Mouse (Mus musculus) liver, embryonic 13.5 days (tissue): Measurements from ENCODE around the gene Pla2g12b. TPM values are rescaled to one million over a fixed set of nuclear protein-coding genes. Genes with fewer than 3 reads are reported as not detected.
"Not testable (repeated sequence)": the region's sequence is repeated elsewhere in the genome, so short reads cannot be mapped to it uniquely, and the experiment has no call there.

ENCODE experiments used
- ATAC-seq: fragments of 200-750 bp; cut with Nextera tagmentation; 2 replicates; pipeline ENCODE4 v1.8.0; 2017; ENCODE audit warnings: low read depth, mild to moderate bottlenecking, moderate number of reproducible peaks, moderate library complexity
- DNase-seq: peaks from one replicate; pipeline ENCODE4 v3.0.0; 2022
- H3K27ac ChIP-seq: fragments of 300-500 bp; sonication (generic); 2 replicates; pipeline ENCODE4 v1.5.1; 2015; ENCODE audit warnings: moderate library complexity, mild to moderate bottlenecking, inconsistent platforms
- H3K27me3 ChIP-seq: fragments of 300-500 bp; sonication (generic); 2 replicates; pipeline ENCODE4 v1.6.1; 2015; ENCODE audit warnings: mild to moderate bottlenecking, inconsistent platforms
- H3K36me3 ChIP-seq: fragments of 300-500 bp; sonication (generic); 2 replicates; pipeline ENCODE4 v1.6.1; 2015; ENCODE audit warnings: mild to moderate bottlenecking, inconsistent platforms
- H3K4me1 ChIP-seq: fragments of 300-500 bp; sonication (generic); replicated peaks from 2 replicates; pipeline ENCODE4 v1.6.1; 2015; ENCODE audit warnings: inconsistent platforms
- H3K4me2 ChIP-seq: fragments of 300-500 bp; sonication (generic); 2 replicates; pipeline ENCODE4 v1.6.1; 2015; ENCODE audit warnings: inconsistent platforms, mild to moderate bottlenecking, moderate library complexity
- H3K4me3 ChIP-seq: fragments of 300-500 bp; sonication (generic); replicated peaks from 2 replicates; pipeline ENCODE4 v1.5.1; 2015; ENCODE audit warnings: mild to moderate bottlenecking, inconsistent platforms
- H3K9ac ChIP-seq: fragments of 300-500 bp; sonication (generic); 2 replicates; pipeline ENCODE4 v1.6.1; 2015; ENCODE audit warnings: mild to moderate bottlenecking, inconsistent platforms
- H3K9me3 ChIP-seq: fragments of 300-500 bp; sonication (generic); replicated peaks from 2 replicates; pipeline ENCODE4 v1.6.1; 2016; ENCODE audit warnings: inconsistent platforms
- WGBS: fragments of 180-500 bp; shearing (Covaris S2); methylation state at CpG from one replicate; pipeline ENCODE4 v1.1.7; 2015; ENCODE audit not compliant: insufficient replicate concordance; 5-methylcytosine and 5-hydroxymethylcytosine counted together
- polyA plus RNA-seq: library from polyadenylated mRNA; unstranded; fragments of >200 nt; fragmentation: Nextera tagmentation; extraction: Ambion mirVana; gene quantifications from 2 replicates; pipeline ENCODE4 v1.2.1, GENCODE M21; 2015

The Pla2g12b gene
- polyA plus RNA-seq, 1 experiment from 2014 or later = 45.4 TPM

DNA sequence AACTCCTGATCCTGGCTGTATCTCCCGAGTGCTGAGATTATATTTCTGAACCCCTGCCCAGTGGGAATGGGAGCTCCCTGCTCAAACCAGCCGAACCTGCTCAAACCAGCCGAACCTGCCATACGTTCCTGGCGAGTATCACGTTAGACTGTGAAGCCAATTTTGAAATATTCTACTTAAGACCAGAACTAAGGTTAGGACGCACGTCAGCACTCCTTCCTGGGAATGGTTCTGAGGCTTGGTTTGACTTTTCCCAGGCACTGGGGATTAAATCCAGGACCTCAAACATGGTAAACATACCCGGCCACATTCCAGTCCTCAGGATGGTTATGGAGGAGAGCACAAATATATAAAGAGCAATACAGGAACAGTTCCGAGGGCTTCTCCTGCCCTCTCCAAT lies 25.6 kb upstream of the Pla2g12b start:
- no peak for DNase-seq
- WGBS = 76% methylated on average over 10 of the region's 10 CpGs

GRCm38 (mm10) chr10:59378728-59379127 lies 24.7 kb upstream of the Pla2g12b start:
- no peak overlapping the region for H3K4me3 ChIP-seq
- ATAC-seq (no peak), DNase-seq (no peak)
- no peaks in the 10 kb centered on the region for H3K9me3 ChIP-seq
- peaks cover 19% of the 10 kb centered on the region for H3K4me1 ChIP-seq
- H3K27ac ChIP-seq = no peak overlapping the region
- H3K4me2 ChIP-seq = no peak overlapping the region
- peaks cover 8% of the 10 kb centered on the region for H3K36me3 ChIP-seq
- H3K27me3 ChIP-seq = no peaks in the 10 kb centered on the region
- WGBS = 78% methylated on average over 4 of the region's 4 CpGs
- no peak overlapping the region for H3K9ac ChIP-seq

More for the DNA sequence above, 25.6 kb upstream of the Pla2g12b start:
- no peak for ATAC-seq
- Histone ChIP-seq H3K4me2 (no peak overlapping the region), H3K4me3 (no peak overlapping the region), H3K36me3 (peaks cover 13% of the 10 kb centered on the region), H3K9me3 (no peaks in the 10 kb centered on the region), H3K27ac (no peak overlapping the region), H3K27me3 (no peaks in the 10 kb centered on the region), H3K4me1 (peaks cover 19% of the 10 kb centered on the region), H3K9ac (no peak overlapping the region)

- peak; percentile 35 for ATAC-seq
- no peaks in the 10 kb centered on the region for H3K27me3 ChIP-seq
- peaks cover 19% of the 10 kb centered on the region for H3K4me1 ChIP-seq
- WGBS = 15% methylated on average over 3 of the region's 3 CpGs
- H3K4me2 ChIP-seq = peak overlapping the region; percentile 8; the same call in 1 of the 2 replicates
- H3K27ac ChIP-seq = peak overlapping the region; percentile 73
- H3K9me3 ChIP-seq = no peaks in the 10 kb centered on the region
- H3K36me3 ChIP-seq = no peaks in the 10 kb centered on the region
- no peak for DNase-seq
- H3K9ac ChIP-seq = 0 out of 2 replicates have a peak overlapping the region, but pooled peaks have one; percentile 10
- H3K4me3 ChIP-seq = no peak overlapping the region
These were observed 23.5 kb upstream of the Pla2g12b start for GRCm38 (mm10) chr10:59379927-59380326.

GRCm38 (mm10) chr10:59380411-59380821 lies 23.0 kb upstream of the Pla2g12b start:
- Histone ChIP-seq H3K36me3 (no peaks in the 10 kb centered on the region), H3K4me2 (peak overlapping the region; percentile 8; the same call in 1 of the 2 replicates), H3K9me3 (no peaks in the 10 kb centered on the region), H3K9ac (0 out of 2 replicates have a peak overlapping the region, but pooled peaks have one; percentile 10), H3K4me1 (peaks cover 19% of the 10 kb centered on the region), H3K27me3 (no peaks in the 10 kb centered on the region), H3K4me3 (no peak overlapping the region), H3K27ac (peak overlapping the region; percentile 73)
- ATAC-seq = peak; percentile 87
- no peak for DNase-seq
- WGBS = 29% methylated on average over 2 of the region's 2 CpGs

GRCm38 (mm10) chr10:59381563-59381962 lies 21.9 kb upstream of the Pla2g12b start:
- not testable (repeated sequence) for H3K27ac ChIP-seq, H3K4me2 ChIP-seq, H3K4me3 ChIP-seq, H3K27me3 ChIP-seq, DNase-seq, ATAC-seq, H3K9ac ChIP-seq, H3K9me3 ChIP-seq, H3K36me3 ChIP-seq
- H3K4me1 ChIP-seq = peaks cover 19% of the 10 kb centered on the region
- 78% methylated on average over 6 of the region's 10 CpGs for WGBS

DNA sequence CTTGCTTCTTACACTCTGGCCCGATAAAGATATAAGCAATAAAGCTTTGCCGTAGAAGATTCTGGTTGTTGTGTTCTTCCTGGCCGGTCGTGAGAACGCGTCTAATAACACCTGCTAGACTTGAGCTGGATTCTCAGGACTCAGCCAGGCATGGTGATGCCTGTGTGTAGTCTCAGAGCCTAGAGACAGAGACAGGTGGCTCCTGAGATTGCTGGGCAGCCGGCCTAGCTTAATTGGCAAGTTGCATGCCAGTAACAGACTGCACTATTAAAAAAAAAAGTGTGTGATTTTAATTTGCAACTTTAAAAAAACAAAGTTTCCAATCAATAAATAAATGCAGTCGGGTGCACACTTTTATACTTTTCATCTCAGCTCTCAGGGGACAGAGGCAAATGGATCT lies 16.5 kb upstream of the Pla2g12b start:
- H3K27ac ChIP-seq = no peak overlapping the region
- WGBS = 78% methylated on average over 8 of the region's 8 CpGs
- H3K4me3 ChIP-seq = no peak overlapping the region
- peaks cover 4% of the 10 kb centered on the region; the same call in 1 of the 2 replicates for H3K9me3 ChIP-seq
- no peak for ATAC-seq
- no peaks in the 10 kb centered on the region for H3K27me3 ChIP-seq
- no peak for DNase-seq
- H3K9ac ChIP-seq = no peak overlapping the region
- no peaks in the 10 kb centered on the region for H3K36me3 ChIP-seq
- H3K4me1 ChIP-seq = no peaks in the 10 kb centered on the region
- no peak overlapping the region for H3K4me2 ChIP-seq

DNA sequence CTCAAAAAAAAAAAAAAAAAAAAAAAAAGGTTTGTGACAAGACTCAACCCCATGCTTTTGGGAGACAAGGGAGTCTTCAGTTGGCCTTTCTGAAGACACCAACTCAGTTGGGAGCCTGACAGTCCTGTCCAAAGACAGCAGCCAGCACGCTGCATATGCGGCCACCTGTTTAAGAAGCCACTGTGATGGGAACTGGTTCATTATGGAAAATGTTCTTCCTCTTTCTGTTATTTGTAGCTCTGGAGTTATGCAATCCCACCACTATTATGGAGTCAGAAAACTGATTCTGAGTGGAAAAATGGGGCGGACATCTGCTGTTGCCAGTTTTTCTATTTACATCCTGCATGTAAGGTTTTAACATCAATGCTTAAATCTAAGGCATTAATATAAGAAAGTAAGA lies 13.8 kb upstream of the Pla2g12b start:
- H3K27ac ChIP-seq = no peak overlapping the region
- no peak for ATAC-seq
- no peaks in the 10 kb centered on the region for H3K27me3 ChIP-seq
- DNase-seq = no peak
- 86% methylated on average over 3 of the region's 3 CpGs for WGBS
- H3K9me3 ChIP-seq = peaks cover 4% of the 10 kb centered on the region; the same call in 1 of the 2 replicates
- no peak overlapping the region for H3K9ac ChIP-seq
- no peak overlapping the region for H3K4me3 ChIP-seq
- H3K4me2 ChIP-seq = no peak overlapping the region
- no peaks in the 10 kb centered on the region for H3K4me1 ChIP-seq
- H3K36me3 ChIP-seq = no peaks in the 10 kb centered on the region

GRCm38 (mm10) chr10:59391907-59392306 lies 11.6 kb upstream of the Pla2g12b start:
- Histone ChIP-seq H3K9me3 (peaks cover 4% of the 10 kb centered on the region; the same call in 1 of the 2 replicates), H3K4me3 (no peak overlapping the region), H3K27me3 (no peaks in the 10 kb centered on the region), H3K36me3 (no peaks in the 10 kb centered on the region), H3K27ac (no peak overlapping the region), H3K4me1 (no peaks in the 10 kb centered on the region), H3K4me2 (no peak overlapping the region), H3K9ac (no peak overlapping the region)
- no peak for ATAC-seq
- WGBS = 4% methylated on average over 4 of the region's 4 CpGs
- DNase-seq = no peak

GRCm38 (mm10) chr10:59395461-59395860 lies 8.0 kb upstream of the Pla2g12b start, which contains the start of gene Gm10273:
Gene Gm10273, plus strand, starts transcription at chr10:59395632.
- H3K27me3 ChIP-seq, H3K36me3 ChIP-seq, H3K4me3 ChIP-seq, H3K9ac ChIP-seq, H3K9me3 ChIP-seq, H3K4me2 ChIP-seq, H3K27ac ChIP-seq, H3K4me1 ChIP-seq, ATAC-seq, DNase-seq: not testable (repeated sequence)
- WGBS = 88% methylated on average over 12 of the region's 25 CpGs

DNA sequence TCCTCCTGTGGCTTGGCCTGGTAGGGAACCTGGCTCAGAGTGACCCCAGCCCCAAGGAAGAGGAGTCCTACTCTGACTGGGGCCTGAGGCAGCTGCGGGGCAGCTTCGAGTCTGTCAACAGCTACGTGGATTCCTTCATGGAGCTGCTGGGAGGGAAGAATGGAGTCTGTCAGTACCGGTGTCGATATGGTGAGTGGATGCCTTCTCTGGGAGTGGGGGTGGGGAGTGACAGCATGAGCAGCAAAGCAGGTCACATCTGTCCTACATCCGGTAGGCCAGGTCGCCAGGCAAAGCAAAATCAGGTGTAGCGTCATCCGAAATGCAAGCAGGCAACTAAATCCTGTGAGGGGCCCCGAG lies 311 bp downstream of the Pla2g12b start:
- Histone ChIP-seq H3K27me3 (no peaks in the 10 kb centered on the region), H3K4me3 (peak overlapping the region; percentile 49), H3K27ac (peak overlapping the region; percentile 73), H3K9ac (peak overlapping the region; percentile 53), H3K4me2 (peak overlapping the region; percentile 47), H3K4me1 (no peaks in the 10 kb centered on the region), H3K9me3 (no peaks in the 10 kb centered on the region), H3K36me3 (no peaks in the 10 kb centered on the region)
- 64% methylated on average over 10 of the region's 10 CpGs for WGBS
- ATAC-seq = peak; percentile 55
- DNase-seq = no peak

DNA sequence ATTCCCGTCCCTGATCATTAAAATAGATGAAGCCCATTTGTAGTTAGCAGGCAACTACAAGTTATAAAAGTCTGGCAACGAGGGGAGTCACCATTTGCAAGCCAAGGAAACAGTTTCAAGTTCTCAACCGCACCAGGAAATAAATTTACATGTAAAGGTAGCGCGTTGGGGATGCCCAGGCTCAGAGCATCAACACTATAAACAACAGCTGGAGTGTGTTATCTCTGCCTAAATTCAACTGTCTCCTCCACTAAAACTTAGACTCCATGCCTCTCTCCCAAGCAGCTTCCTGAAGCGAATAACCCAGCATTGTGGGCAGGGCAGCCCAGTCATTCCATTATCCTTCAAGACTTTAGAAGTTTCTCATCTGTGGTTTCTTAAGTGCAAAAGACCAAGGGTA lies 5.0 kb downstream of the Pla2g12b start:
- Histone ChIP-seq H3K9ac (no peak overlapping the region), H3K4me2 (no peak overlapping the region), H3K36me3 (no peaks in the 10 kb centered on the region), H3K4me3 (no peak overlapping the region), H3K27me3 (no peaks in the 10 kb centered on the region), H3K4me1 (no peaks in the 10 kb centered on the region), H3K9me3 (no peaks in the 10 kb centered on the region), H3K27ac (no peak overlapping the region)
- no peak for ATAC-seq
- no peak for DNase-seq
- whole genome bisulfite sequencing = 46% methylated on average over 6 of the region's 6 CpGs

GRCm38 (mm10) chr10:59410264-59410663 lies 6.8 kb downstream of the Pla2g12b start:
- Histone ChIP-seq H3K27me3 (no peaks in the 10 kb centered on the region), H3K4me1 (no peaks in the 10 kb centered on the region), H3K27ac (no peak overlapping the region), H3K9ac (no peak overlapping the region), H3K4me3 (no peak overlapping the region), H3K9me3 (no peaks in the 10 kb centered on the region), H3K4me2 (no peak overlapping the region), H3K36me3 (no peaks in the 10 kb centered on the region)
- DNase-seq (no peak), ATAC-seq (no peak)
- WGBS = 66% methylated on average over 12 of the region's 12 CpGs
